Mouse (Mus musculus): ENCODE measurements around the gene Herc6. TPM values are rescaled to one million over a fixed set of nuclear protein-coding genes. Genes with fewer than 3 reads are reported as not detected.
"Not testable (repeated sequence)": the region's sequence is repeated elsewhere in the genome, so short reads cannot be mapped to it uniquely, and the experiment has no call there.

The Herc6 gene
- polyA plus RNA-seq, 1 experiment from 2014 or later: 3.0 TPM

GRCm38 (mm10) chr6:57535971-57536669, 44.7 kb upstream of the Herc6 start:
- ATAC-seq (ENCODE audit: low FRiP score, low TSS enrichment): peak; percentile 60; the same call in 1 of the 2 replicates
- Histone ChIP-seq H3K27ac (ENCODE audit: low read depth, low read length) (peak overlapping the region; percentile 49; the same call in 1 of the 2 replicates), H3K9ac (ENCODE audit: low read depth, low read length) (peak overlapping the region; percentile 46), H3K9me3 (ENCODE audit: control insufficient read depth, low read length) (no peaks in the 10 kb centered on the region), H3K4me3 (ENCODE audit: low read length) (peak overlapping the region; percentile 43), H3K36me3 (ENCODE audit: control insufficient read depth, insufficient read depth, low read length) (no peaks in the 10 kb centered on the region), H3K4me2 (replicated peaks; ENCODE audit: low read depth, low read length) (peak overlapping the region; percentile 48), H3K27me3 (ENCODE audit: control insufficient read depth, insufficient read depth, low read length) (no peaks in the 10 kb centered on the region), H3K4me1 (ENCODE audit: control insufficient read depth, insufficient read depth, low read length) (no peaks in the 10 kb centered on the region; the same call in 1 of the 2 replicates)
- 21% methylated on average over 14 of the region's 14 CpGs for WGBS

- WGBS: 91% methylated on average over 5 of the region's 5 CpGs
- Histone ChIP-seq H3K4me3 (ENCODE audit: low read length) (no peak overlapping the region), H3K36me3 (ENCODE audit: control insufficient read depth, insufficient read depth, low read length) (no peaks in the 10 kb centered on the region), H3K27ac (ENCODE audit: low read depth, low read length) (no peak overlapping the region), H3K4me1 (ENCODE audit: control insufficient read depth, insufficient read depth, low read length) (no peaks in the 10 kb centered on the region; the same call in 1 of the 2 replicates), H3K4me2 (replicated peaks; ENCODE audit: low read depth, low read length) (no peak overlapping the region), H3K9ac (ENCODE audit: low read depth, low read length) (no peak overlapping the region), H3K9me3 (ENCODE audit: control insufficient read depth, low read length) (no peaks in the 10 kb centered on the region), H3K27me3 (ENCODE audit: control insufficient read depth, insufficient read depth, low read length) (no peaks in the 10 kb centered on the region)
- ATAC-seq (ENCODE audit: low FRiP score, low TSS enrichment): no peak
These were observed 42.9 kb upstream of the Herc6 start for GRCm38 (mm10) chr6:57537887-57538286.

- 87% methylated on average over 5 of the region's 5 CpGs for WGBS
- H3K27ac ChIP-seq (ENCODE audit: low read depth, low read length): no peak overlapping the region
- no peaks in the 10 kb centered on the region for H3K9me3 ChIP-seq (ENCODE audit: control insufficient read depth, low read length)
- H3K9ac ChIP-seq (ENCODE audit: low read depth, low read length): no peak overlapping the region
- H3K4me1 ChIP-seq (ENCODE audit: control insufficient read depth, insufficient read depth, low read length): no peaks in the 10 kb centered on the region
- no peaks in the 10 kb centered on the region for H3K36me3 ChIP-seq (ENCODE audit: control insufficient read depth, insufficient read depth, low read length)
- H3K4me3 ChIP-seq (ENCODE audit: low read length): no peak overlapping the region
- no peaks in the 10 kb centered on the region for H3K27me3 ChIP-seq (ENCODE audit: control insufficient read depth, insufficient read depth, low read length)
- no peak for ATAC-seq (ENCODE audit: low FRiP score, low TSS enrichment)
- H3K4me2 ChIP-seq (replicated peaks; ENCODE audit: low read depth, low read length): no peak overlapping the region
These were observed 39.8 kb upstream of the Herc6 start for GRCm38 (mm10) chr6:57540950-57541498.

GRCm38 (mm10) chr6:57541737-57542335, 39.0 kb upstream of the Herc6 start:
- WGBS: 81% methylated on average over 1 of the region's 1 CpGs
- Histone ChIP-seq H3K9ac (ENCODE audit: low read depth, low read length) (no peak overlapping the region), H3K27me3 (ENCODE audit: control insufficient read depth, insufficient read depth, low read length) (no peaks in the 10 kb centered on the region), H3K4me1 (ENCODE audit: control insufficient read depth, insufficient read depth, low read length) (no peaks in the 10 kb centered on the region), H3K4me3 (ENCODE audit: low read length) (no peak overlapping the region), H3K27ac (ENCODE audit: low read depth, low read length) (no peak overlapping the region), H3K36me3 (ENCODE audit: control insufficient read depth, insufficient read depth, low read length) (no peaks in the 10 kb centered on the region), H3K9me3 (ENCODE audit: control insufficient read depth, low read length) (no peaks in the 10 kb centered on the region), H3K4me2 (replicated peaks; ENCODE audit: low read depth, low read length) (no peak overlapping the region)
- no peak for ATAC-seq (ENCODE audit: low FRiP score, low TSS enrichment)

GRCm38 (mm10) chr6:57543591-57543990, 37.2 kb upstream of the Herc6 start:
- H3K4me1 ChIP-seq (ENCODE audit: control insufficient read depth, insufficient read depth, low read length); H3K27me3 ChIP-seq (ENCODE audit: control insufficient read depth, insufficient read depth, low read length); H3K9me3 ChIP-seq (ENCODE audit: control insufficient read depth, low read length); H3K4me3 ChIP-seq (ENCODE audit: low read length); H3K9ac ChIP-seq (ENCODE audit: low read depth, low read length); H3K36me3 ChIP-seq (ENCODE audit: control insufficient read depth, insufficient read depth, low read length); H3K4me2 ChIP-seq (replicated peaks; ENCODE audit: low read depth, low read length); ATAC-seq (ENCODE audit: low FRiP score, low TSS enrichment); H3K27ac ChIP-seq (ENCODE audit: low read depth, low read length): not testable (repeated sequence)

GRCm38 (mm10) chr6:57544866-57545265, 35.9 kb upstream of the Herc6 start:
- H3K36me3 ChIP-seq (ENCODE audit: control insufficient read depth, insufficient read depth, low read length): no peaks in the 10 kb centered on the region
- H3K27me3 ChIP-seq (ENCODE audit: control insufficient read depth, insufficient read depth, low read length): no peaks in the 10 kb centered on the region
- no peak overlapping the region for H3K4me2 ChIP-seq (replicated peaks; ENCODE audit: low read depth, low read length)
- no peaks in the 10 kb centered on the region for H3K9me3 ChIP-seq (ENCODE audit: control insufficient read depth, low read length)
- no peak overlapping the region for H3K27ac ChIP-seq (ENCODE audit: low read depth, low read length)
- ATAC-seq (ENCODE audit: low FRiP score, low TSS enrichment): no peak
- no peaks in the 10 kb centered on the region for H3K4me1 ChIP-seq (ENCODE audit: control insufficient read depth, insufficient read depth, low read length)
- 84% methylated on average over 2 of the region's 2 CpGs for WGBS
- no peak overlapping the region for H3K4me3 ChIP-seq (ENCODE audit: low read length)
- H3K9ac ChIP-seq (ENCODE audit: low read depth, low read length): no peak overlapping the region

GRCm38 (mm10) chr6:57551211-57551796, 29.5 kb upstream of the Herc6 start:
- 75% methylated on average over 3 of the region's 3 CpGs for WGBS
- H3K4me1 ChIP-seq (ENCODE audit: control insufficient read depth, insufficient read depth, low read length): no peaks in the 10 kb centered on the region
- no peaks in the 10 kb centered on the region for H3K27me3 ChIP-seq (ENCODE audit: control insufficient read depth, insufficient read depth, low read length)
- no peak for ATAC-seq (ENCODE audit: low FRiP score, low TSS enrichment)
- no peak overlapping the region for H3K4me3 ChIP-seq (ENCODE audit: low read length)
- no peak overlapping the region for H3K27ac ChIP-seq (ENCODE audit: low read depth, low read length)
- H3K9ac ChIP-seq (ENCODE audit: low read depth, low read length): no peak overlapping the region
- no peaks in the 10 kb centered on the region for H3K9me3 ChIP-seq (ENCODE audit: control insufficient read depth, low read length)
- H3K4me2 ChIP-seq (replicated peaks; ENCODE audit: low read depth, low read length): no peak overlapping the region
- H3K36me3 ChIP-seq (ENCODE audit: control insufficient read depth, insufficient read depth, low read length): no peaks in the 10 kb centered on the region

GRCm38 (mm10) chr6:57557796-57558317, 22.9 kb upstream of the Herc6 start:
- no peak overlapping the region for H3K4me2 ChIP-seq (replicated peaks; ENCODE audit: low read depth, low read length)
- H3K36me3 ChIP-seq (ENCODE audit: control insufficient read depth, insufficient read depth, low read length): no peaks in the 10 kb centered on the region
- H3K4me1 ChIP-seq (ENCODE audit: control insufficient read depth, insufficient read depth, low read length): no peaks in the 10 kb centered on the region
- H3K4me3 ChIP-seq (ENCODE audit: low read length): no peak overlapping the region
- no peaks in the 10 kb centered on the region for H3K27me3 ChIP-seq (ENCODE audit: control insufficient read depth, insufficient read depth, low read length)
- no peaks in the 10 kb centered on the region for H3K9me3 ChIP-seq (ENCODE audit: control insufficient read depth, low read length)
- WGBS: 78% methylated on average over 4 of the region's 4 CpGs
- no peak overlapping the region for H3K9ac ChIP-seq (ENCODE audit: low read depth, low read length)
- ATAC-seq (ENCODE audit: low FRiP score, low TSS enrichment): no peak
- no peak overlapping the region for H3K27ac ChIP-seq (ENCODE audit: low read depth, low read length)

- WGBS: 100% methylated on average over 1 of the region's 1 CpGs
- Histone ChIP-seq H3K36me3 (ENCODE audit: control insufficient read depth, insufficient read depth, low read length) (no peaks in the 10 kb centered on the region), H3K27me3 (ENCODE audit: control insufficient read depth, insufficient read depth, low read length) (no peaks in the 10 kb centered on the region), H3K4me3 (ENCODE audit: low read length) (no peak overlapping the region), H3K9ac (ENCODE audit: low read depth, low read length) (no peak overlapping the region), H3K9me3 (ENCODE audit: control insufficient read depth, low read length) (no peaks in the 10 kb centered on the region), H3K27ac (ENCODE audit: low read depth, low read length) (no peak overlapping the region), H3K4me2 (replicated peaks; ENCODE audit: low read depth, low read length) (no peak overlapping the region), H3K4me1 (ENCODE audit: control insufficient read depth, insufficient read depth, low read length) (no peaks in the 10 kb centered on the region)
- ATAC-seq (ENCODE audit: low FRiP score, low TSS enrichment): no peak
These were observed 17.3 kb upstream of the Herc6 start for GRCm38 (mm10) chr6:57563454-57563853.

All from kidney, embryonic 14.5 days (tissue).